Mouse (Mus musculus) stomach, postnatal 0 days (tissue): ENCODE measurements around the gene Hoxd13.

Source experiments
- CTCF ChIP-seq: IDR thresholded peaks from 2 replicates; pipeline ENCODE4 v1.5.1; 2016; ENCODE audit warnings: antibody characterized with exemption, low read depth, mild to moderate bottlenecking, moderate library complexity
- EP300 ChIP-seq: optimal IDR thresholded peaks from 2 replicates; pipeline ENCODE3; 2016; ENCODE audit warnings: antibody characterized with exemption

GRCm38 (mm10) chr2:74702820-74703219 lies 34.7 kb downstream of the Hoxd13 start:
- no peak for TF ChIP-seq CTCF
- TF ChIP-seq EP300, result no peak
